Mouse (Mus musculus) lung, postnatal 0 days (tissue): ENCODE measurements at regions not wholly inside any gene's neighbourhood (a gene's known extent, or its start where the extent isn't known, plus 50 kb on each side); places are given as distances from the start of the nearest gene placed in this dataset.

Source experiments
- CTCF ChIP-seq: IDR thresholded peaks from 2 replicates; pipeline ENCODE4 v1.5.1; 2016; ENCODE audit warnings: antibody characterized with exemption, mild to moderate bottlenecking
- EP300 ChIP-seq: IDR thresholded peaks from 2 replicates; pipeline ENCODE4 v1.6.1; 2016; ENCODE audit warnings: antibody characterized with exemption, mild to moderate bottlenecking, control low read depth

- TF ChIP-seq CTCF (no peak), EP300 (no peak)
Observed at GRCm38 (mm10) chr2:129933578-129933977, 78.6 kb upstream of the Tgm3 start.
